Mouse (Mus musculus): ENCODE results near the gene Krt222. TPM values are rescaled to one million over a fixed set of nuclear protein-coding genes. Genes with fewer than 3 reads are reported as not detected.

The Krt222 gene
- polyA plus RNA-seq, 1 experiment: 0.49 TPM

DNA sequence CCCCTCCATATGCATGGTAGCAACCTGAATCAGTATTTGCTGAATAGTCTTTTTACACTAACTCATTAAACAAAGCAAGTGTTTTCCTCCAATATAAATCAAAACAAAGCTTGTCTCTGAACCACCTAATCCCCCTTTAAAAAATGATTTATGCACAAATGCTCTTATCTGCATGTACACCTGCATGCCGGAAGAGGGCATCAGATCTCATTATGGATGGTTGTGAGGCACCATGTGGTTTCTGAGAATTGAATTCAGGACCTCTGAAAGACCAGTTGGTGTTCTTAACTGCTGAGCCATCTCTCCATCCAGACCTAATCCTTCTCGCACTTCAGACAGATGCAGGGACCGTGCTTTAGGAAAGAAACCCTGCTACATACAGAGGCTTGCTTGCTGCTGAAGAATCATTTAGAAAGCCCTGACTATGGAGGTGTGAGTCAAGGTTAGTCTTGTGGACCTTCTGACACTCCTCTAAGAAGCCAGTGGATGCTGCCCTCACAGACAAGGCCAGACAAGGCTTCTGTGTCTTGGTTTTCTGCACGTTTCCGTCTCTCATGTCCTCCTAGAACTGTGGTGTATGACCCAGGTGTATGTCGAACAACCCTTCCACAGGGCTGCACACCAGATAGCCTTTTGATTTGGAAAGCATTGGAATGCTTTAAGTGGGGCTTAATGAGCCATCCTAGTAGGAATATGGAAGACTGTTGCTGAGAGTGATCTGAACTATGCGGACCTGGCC lies 26.5 kb downstream of the Krt222 start:
- TF ChIP-seq CTCF (IDR thresholded peaks at IDR 0.05; ENCODE audit: borderline replicate concordance, insufficient read depth, low read length) (no peak), POLR2A (IDR thresholded peaks at IDR 0.05; ENCODE audit: low read depth, low read length) (no peak)
- no peak overlapping the region for H3K27ac ChIP-seq (ENCODE audit: insufficient read depth, low read length)
- peaks cover under 1% of the 10 kb centered on the region; the same call in 1 of the 2 replicates for H3K4me1 ChIP-seq (ENCODE audit: control insufficient read depth, insufficient read depth, low read length)
- no peak overlapping the region for H3K4me3 ChIP-seq (ENCODE audit: insufficient read depth, low read length)

DNA sequence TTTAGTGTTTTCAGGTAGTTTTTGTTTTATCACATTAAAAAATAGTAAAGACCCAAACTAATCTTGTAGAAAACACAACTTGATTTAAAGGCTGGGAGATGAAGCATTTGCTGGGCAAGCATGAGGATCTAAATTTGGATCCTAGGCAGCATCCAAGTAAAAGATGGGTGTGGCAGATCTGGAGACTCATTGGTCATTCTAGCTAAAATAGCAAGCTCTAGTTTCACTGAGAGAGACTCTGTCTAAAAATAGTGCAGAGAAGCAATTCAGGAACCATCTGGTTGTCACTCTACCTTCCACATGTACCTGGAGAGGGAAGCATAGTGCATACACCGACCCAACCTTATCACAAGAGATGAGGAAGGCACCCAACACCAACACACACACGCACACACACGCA lies 27.7 kb downstream of the Krt222 start:
- no peak overlapping the region for H3K4me3 ChIP-seq (ENCODE audit: insufficient read depth, low read length)
- TF ChIP-seq CTCF (IDR thresholded peaks at IDR 0.05; ENCODE audit: borderline replicate concordance, insufficient read depth, low read length): no peak
- TF ChIP-seq POLR2A (IDR thresholded peaks at IDR 0.05; ENCODE audit: low read depth, low read length): no peak

DNA sequence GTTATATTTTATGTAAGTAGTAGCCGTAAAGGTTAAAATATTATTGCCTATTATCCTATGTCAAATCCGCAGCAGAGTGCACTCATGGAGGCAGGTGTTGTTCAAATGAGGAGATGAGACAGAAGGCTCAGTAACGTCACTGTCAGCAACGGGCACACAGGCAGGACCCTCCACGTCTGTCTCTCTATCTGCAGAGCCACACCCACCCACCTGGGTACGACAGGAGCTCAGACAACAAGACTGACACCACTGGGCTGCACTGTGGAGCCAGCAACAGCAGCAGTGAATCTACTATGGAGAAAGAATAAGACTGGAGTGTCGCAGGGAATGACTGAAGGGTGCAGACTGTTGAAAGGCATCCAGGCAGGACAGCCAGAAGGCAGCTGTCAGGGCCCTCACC lies 31.2 kb downstream of the Krt222 start:
- no peak overlapping the region for H3K27ac ChIP-seq (ENCODE audit: insufficient read depth, low read length)
- H3K4me1 ChIP-seq (ENCODE audit: control insufficient read depth, insufficient read depth, low read length): no peaks in the 10 kb centered on the region
- no peak overlapping the region for H3K4me3 ChIP-seq (ENCODE audit: insufficient read depth, low read length)
- TF ChIP-seq CTCF (IDR thresholded peaks at IDR 0.05; ENCODE audit: borderline replicate concordance, insufficient read depth, low read length) (no peak), POLR2A (IDR thresholded peaks at IDR 0.05; ENCODE audit: low read depth, low read length) (no peak)

More for the DNA sequence above, 27.7 kb downstream of the Krt222 start:
- no peaks in the 10 kb centered on the region for H3K4me1 ChIP-seq (ENCODE audit: control insufficient read depth, insufficient read depth, low read length)
- no peak overlapping the region for H3K27ac ChIP-seq (ENCODE audit: insufficient read depth, low read length)

DNA sequence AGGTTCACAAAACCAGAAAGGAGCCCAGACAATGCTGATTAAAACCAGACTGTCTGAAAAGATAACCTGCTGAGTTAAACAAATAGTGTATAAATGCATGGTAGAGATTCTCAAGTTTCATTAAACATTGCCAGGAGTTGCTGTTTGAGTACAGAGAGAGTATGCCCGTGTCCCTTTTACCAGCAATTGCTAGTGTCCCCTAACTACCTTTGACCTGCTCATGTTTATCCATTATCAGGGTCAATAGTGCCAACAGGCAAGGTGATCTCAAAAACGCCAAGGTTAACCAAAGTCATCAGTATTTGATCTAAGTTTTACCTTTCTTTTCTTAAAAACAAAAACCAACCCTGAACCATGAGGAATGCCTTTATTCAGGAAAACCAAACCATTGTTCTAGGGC lies 31.9 kb downstream of the Krt222 start:
- TF ChIP-seq POLR2A (IDR thresholded peaks at IDR 0.05; ENCODE audit: low read depth, low read length) (no peak), CTCF (IDR thresholded peaks at IDR 0.05; ENCODE audit: borderline replicate concordance, insufficient read depth, low read length) (no peak)
- Histone ChIP-seq H3K4me3 (ENCODE audit: insufficient read depth, low read length) (no peak overlapping the region), H3K27ac (ENCODE audit: insufficient read depth, low read length) (no peak overlapping the region), H3K4me1 (ENCODE audit: control insufficient read depth, insufficient read depth, low read length) (no peaks in the 10 kb centered on the region)

DNA sequence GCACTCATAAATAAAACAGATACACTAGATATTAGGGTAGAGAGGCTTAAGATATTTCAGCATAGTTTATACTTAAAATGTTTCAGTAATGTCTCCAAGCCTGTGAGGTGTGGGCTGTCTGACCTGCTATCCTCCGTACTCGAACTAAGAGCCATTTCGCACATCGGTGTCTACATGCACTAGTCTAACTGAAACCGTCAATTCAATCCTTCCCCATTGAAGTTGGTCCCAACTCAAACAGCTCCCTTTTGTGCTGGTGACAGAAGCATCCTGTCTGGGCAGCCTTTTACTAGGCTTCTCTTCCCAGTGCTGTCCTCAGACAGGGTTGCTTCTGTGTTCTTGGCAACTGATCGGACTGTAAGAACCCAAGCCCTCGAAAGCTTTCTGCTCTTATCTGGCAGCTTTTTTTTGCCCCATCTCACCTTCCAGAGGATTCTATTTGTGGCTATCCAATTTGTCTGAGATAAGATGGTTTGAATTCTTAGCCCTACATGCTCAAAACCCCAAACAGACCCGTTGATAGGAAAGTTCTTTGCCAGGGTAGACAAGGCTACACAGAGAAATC lies 35.7 kb downstream of the Krt222 start:
- H3K4me1 ChIP-seq (ENCODE audit: control insufficient read depth, insufficient read depth, low read length): no peaks in the 10 kb centered on the region
- H3K27ac ChIP-seq (ENCODE audit: insufficient read depth, low read length): no peak overlapping the region
- H3K4me3 ChIP-seq (ENCODE audit: insufficient read depth, low read length): no peak overlapping the region
- TF ChIP-seq CTCF (IDR thresholded peaks at IDR 0.05; ENCODE audit: borderline replicate concordance, insufficient read depth, low read length) (no peak), POLR2A (IDR thresholded peaks at IDR 0.05; ENCODE audit: low read depth, low read length) (no peak)

DNA sequence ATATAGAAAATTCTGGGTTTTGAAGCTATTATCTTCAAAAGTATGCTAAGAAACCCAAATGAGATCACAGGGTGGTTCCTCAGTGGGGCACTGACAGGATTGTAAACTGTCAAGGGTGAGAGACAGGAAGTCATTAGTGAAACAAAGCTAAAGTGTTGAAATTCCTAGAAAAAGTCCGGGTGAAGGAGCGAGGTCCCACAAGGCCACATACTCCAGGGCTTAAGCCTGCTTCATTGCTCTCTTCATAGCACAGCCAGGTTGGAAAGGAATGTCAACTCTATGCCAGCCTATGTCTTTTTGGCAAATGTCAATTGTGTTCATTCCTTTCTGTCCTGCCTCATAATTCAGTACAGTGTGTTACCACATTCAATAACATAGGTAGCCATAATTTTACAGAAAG lies 36.4 kb downstream of the Krt222 start:
- TF ChIP-seq CTCF (IDR thresholded peaks at IDR 0.05; ENCODE audit: borderline replicate concordance, insufficient read depth, low read length): no peak
- TF ChIP-seq POLR2A (IDR thresholded peaks at IDR 0.05; ENCODE audit: low read depth, low read length): no peak
- Histone ChIP-seq H3K27ac (ENCODE audit: insufficient read depth, low read length) (no peak overlapping the region), H3K4me3 (ENCODE audit: insufficient read depth, low read length) (no peak overlapping the region), H3K4me1 (ENCODE audit: control insufficient read depth, insufficient read depth, low read length) (no peaks in the 10 kb centered on the region)

DNA sequence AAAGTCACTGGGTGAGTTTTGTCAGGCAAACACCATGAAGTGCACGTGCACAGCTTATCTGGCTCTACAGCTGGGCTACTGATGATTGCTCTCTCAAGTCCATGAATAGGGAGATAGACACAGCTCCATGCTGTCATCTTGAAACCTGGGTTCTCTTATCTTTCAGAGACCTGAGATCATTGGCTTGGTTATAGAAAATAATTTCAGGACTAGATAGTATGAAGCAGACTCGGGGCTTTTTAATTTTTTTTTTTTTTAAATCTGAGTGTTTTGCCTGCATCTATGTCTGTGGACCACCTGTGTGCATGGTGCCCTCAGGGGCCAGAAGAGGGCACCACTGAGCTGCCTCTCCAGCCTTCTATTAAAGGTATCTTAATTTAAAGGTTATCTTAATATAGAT lies 36.9 kb downstream of the Krt222 start:
- H3K4me3 ChIP-seq (ENCODE audit: insufficient read depth, low read length): no peak overlapping the region
- peak; percentile 18; the same call in 1 of the 2 replicates for TF ChIP-seq CTCF (IDR thresholded peaks at IDR 0.05; ENCODE audit: borderline replicate concordance, insufficient read depth, low read length)
- no peak for TF ChIP-seq POLR2A (IDR thresholded peaks at IDR 0.05; ENCODE audit: low read depth, low read length)
- H3K27ac ChIP-seq (ENCODE audit: insufficient read depth, low read length): no peak overlapping the region
- H3K4me1 ChIP-seq (ENCODE audit: control insufficient read depth, insufficient read depth, low read length): no peaks in the 10 kb centered on the region

DNA sequence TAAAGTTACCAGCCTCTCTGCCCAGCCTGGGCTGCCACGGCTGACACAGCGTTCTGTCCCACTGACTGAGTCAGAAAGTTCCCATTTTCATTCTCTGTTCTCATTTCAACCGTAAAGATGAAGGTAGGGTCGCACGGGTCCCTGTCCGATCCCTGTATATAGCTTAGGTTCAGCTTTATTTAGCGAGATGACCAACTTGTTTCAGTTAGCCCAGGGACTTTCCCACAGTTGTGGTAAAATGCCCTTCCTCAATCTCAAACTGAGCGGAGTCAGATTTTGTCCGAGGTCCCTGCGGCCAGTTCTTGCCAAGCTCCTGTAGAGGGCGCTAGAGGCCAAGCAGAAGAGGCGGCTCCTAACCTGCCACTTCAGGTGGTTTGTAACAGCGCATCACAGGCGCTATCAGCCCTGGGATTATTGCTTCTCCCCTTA lies 54.7 kb downstream of the Krt222 start:
- TF ChIP-seq POLR2A (IDR thresholded peaks at IDR 0.05; ENCODE audit: low read depth, low read length) (no peak), CTCF (IDR thresholded peaks at IDR 0.05; ENCODE audit: borderline replicate concordance, insufficient read depth, low read length) (peak; percentile 52)
- Histone ChIP-seq H3K4me1 (ENCODE audit: control insufficient read depth, insufficient read depth, low read length) (no peaks in the 10 kb centered on the region), H3K4me3 (ENCODE audit: insufficient read depth, low read length) (no peak overlapping the region), H3K27ac (ENCODE audit: insufficient read depth, low read length) (no peak overlapping the region)

DNA sequence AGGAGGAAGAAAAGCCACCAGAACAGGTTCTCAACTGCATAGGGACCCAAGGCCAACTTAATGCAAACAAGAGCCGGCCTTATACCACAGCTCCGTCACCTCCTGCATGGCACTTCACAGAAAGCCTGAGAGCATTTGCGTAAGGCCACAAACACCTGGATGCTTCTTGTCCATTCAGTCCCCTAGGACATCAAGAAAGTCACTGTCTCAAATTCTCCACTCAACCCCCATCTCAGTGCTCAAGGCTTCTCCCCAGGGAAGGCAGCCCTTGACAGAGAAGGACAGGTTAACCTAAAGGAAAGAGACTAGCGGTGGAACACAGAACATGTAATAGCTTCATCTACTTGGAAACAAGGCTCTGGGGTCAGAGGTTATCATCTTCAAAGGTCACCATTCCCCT lies 56.5 kb downstream of the Krt222 start:
- H3K27ac ChIP-seq (ENCODE audit: insufficient read depth, low read length): no peak overlapping the region
- no peaks in the 10 kb centered on the region for H3K4me1 ChIP-seq (ENCODE audit: control insufficient read depth, insufficient read depth, low read length)
- TF ChIP-seq POLR2A (IDR thresholded peaks at IDR 0.05; ENCODE audit: low read depth, low read length) (no peak), CTCF (IDR thresholded peaks at IDR 0.05; ENCODE audit: borderline replicate concordance, insufficient read depth, low read length) (no peak)
- H3K4me3 ChIP-seq (ENCODE audit: insufficient read depth, low read length): no peak overlapping the region

DNA sequence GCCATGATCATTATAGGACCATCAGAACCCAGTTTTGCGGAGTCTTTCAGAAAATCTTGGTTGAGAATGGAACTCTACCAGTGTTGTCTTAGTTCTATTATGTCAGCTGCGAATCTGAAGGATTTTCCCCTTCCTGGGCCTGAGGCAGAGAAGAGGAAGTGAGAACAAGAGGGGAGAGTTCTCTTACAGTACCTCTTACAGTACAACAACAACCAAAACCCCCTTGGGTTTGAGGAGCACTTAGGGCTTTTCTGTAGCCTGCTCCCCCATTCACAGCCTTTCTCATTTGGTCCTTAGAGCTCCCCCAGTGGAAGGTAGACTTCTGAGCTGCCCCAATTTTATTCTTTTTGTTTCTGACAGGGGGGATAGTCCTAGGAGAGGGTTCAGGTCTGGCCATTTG lies 57.0 kb downstream of the Krt222 start:
- Histone ChIP-seq H3K4me3 (ENCODE audit: insufficient read depth, low read length) (no peak overlapping the region), H3K4me1 (ENCODE audit: control insufficient read depth, insufficient read depth, low read length) (no peaks in the 10 kb centered on the region), H3K27ac (ENCODE audit: insufficient read depth, low read length) (no peak overlapping the region)
- no peak for TF ChIP-seq CTCF (IDR thresholded peaks at IDR 0.05; ENCODE audit: borderline replicate concordance, insufficient read depth, low read length)
- TF ChIP-seq POLR2A (IDR thresholded peaks at IDR 0.05; ENCODE audit: low read depth, low read length): no peak

Other genes with a start within 250 kb of the Krt222 start
- 141 and 227 TPM in 2 replicates for gene Top2a, start 219.9 kb downstream of the Krt222 start, polyA plus RNA-seq (2011; ENCODE audit: insufficient read length, low read depth, missing spikeins)
- 212 and 419 TPM in 2 replicates for gene Igfbp4, start 202.8 kb downstream of the Krt222 start, polyA plus RNA-seq (2011; ENCODE audit: insufficient read length, low read depth, missing spikeins)
- gene Tns4, start 154.8 kb downstream of the Krt222 start, polyA plus RNA-seq (2011; ENCODE audit: insufficient read length, low read depth, missing spikeins): not detected in 2 replicates
- not detected in 2 replicates for gene Ccr7, start 89.0 kb downstream of the Krt222 start, polyA plus RNA-seq (2011; ENCODE audit: insufficient read length, low read depth, missing spikeins)
- gene Smarce1, start 13.1 kb downstream of the Krt222 start, polyA plus RNA-seq (2011; ENCODE audit: insufficient read length, low read depth, missing spikeins): 137 and 154 TPM in 2 replicates
- not detected in 2 replicates for gene Krt24, start 41.2 kb upstream of the Krt222 start, polyA plus RNA-seq (2011; ENCODE audit: insufficient read length, low read depth, missing spikeins)
- gene Krt25, start 78.9 kb upstream of the Krt222 start, polyA plus RNA-seq (2011; ENCODE audit: insufficient read length, low read depth, missing spikeins): not detected in 2 replicates
- not detected in 2 replicates for gene Krt26, start 93.9 kb upstream of the Krt222 start, polyA plus RNA-seq (2011; ENCODE audit: insufficient read length, low read depth, missing spikeins)
- gene Krt27, start 107.0 kb upstream of the Krt222 start, polyA plus RNA-seq (2011; ENCODE audit: insufficient read length, low read depth, missing spikeins): not detected in 2 replicates
- gene Krt28, start 130.8 kb upstream of the Krt222 start, polyA plus RNA-seq (2011; ENCODE audit: insufficient read length, low read depth, missing spikeins): not detected in 2 replicates
- gene Krt10, start 145.3 kb upstream of the Krt222 start, polyA plus RNA-seq (2011; ENCODE audit: insufficient read length, low read depth, missing spikeins): 4.0 and 4.5 TPM in 2 replicates
- gene Krt12, start 178.2 kb upstream of the Krt222 start, polyA plus RNA-seq (2011; ENCODE audit: insufficient read length, low read depth, missing spikeins): not detected in 2 replicates
- 1.7 and 3.9 TPM in 2 replicates for gene Krt20, start 194.1 kb upstream of the Krt222 start, polyA plus RNA-seq (2011; ENCODE audit: insufficient read length, low read depth, missing spikeins)
- gene Krt23, start 249.1 kb upstream of the Krt222 start, polyA plus RNA-seq (2011; ENCODE audit: insufficient read length, low read depth, missing spikeins): not detected in 2 replicates